Mouse (Mus musculus): ENCODE measurements around the gene Ilkap.

The Ilkap gene

DNA sequence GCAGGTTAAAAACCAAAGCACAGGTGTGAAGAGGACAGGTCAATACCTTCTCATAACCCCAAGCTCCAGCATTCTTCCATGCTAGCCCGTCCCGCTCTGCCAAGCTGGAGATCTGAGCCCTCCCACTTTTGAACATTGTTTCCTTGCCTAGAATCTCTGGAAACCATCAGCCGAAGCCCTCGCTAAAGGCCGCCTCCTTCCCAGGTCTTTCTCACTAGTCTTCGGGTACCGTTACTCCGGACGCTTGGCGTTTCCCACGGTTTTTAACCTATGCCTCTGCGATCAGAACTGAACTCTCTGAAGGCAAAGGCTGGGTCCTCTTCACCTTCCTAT is 722 bp downstream of the Ilkap start:
- no peak for TF ChIP-seq GATA4 (IDR thresholded peaks at IDR 0.05; ENCODE audit: insufficient replicate concordance, low read length)

DNA sequence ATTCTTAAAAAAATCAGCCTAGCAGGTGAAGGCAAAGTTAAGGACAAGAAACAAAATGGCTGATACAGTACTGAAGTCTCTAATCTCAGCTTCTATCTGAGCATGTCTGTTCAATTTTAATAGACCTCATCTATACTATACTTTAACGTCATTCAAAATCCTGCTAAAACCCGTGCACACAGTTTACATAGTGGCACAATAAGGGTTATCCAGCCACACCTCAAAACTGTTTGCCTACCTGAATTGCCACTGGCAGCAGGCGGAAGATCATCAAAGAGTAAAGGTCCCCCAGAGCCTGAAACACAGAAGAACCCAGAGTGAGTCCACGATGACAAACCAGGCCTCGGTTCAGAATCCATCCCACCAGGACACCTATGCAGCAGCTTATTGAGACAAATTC is 8.2 kb downstream of the Ilkap start:
- no peak for TF ChIP-seq GATA4 (IDR thresholded peaks at IDR 0.05; ENCODE audit: insufficient replicate concordance, low read length)

DNA sequence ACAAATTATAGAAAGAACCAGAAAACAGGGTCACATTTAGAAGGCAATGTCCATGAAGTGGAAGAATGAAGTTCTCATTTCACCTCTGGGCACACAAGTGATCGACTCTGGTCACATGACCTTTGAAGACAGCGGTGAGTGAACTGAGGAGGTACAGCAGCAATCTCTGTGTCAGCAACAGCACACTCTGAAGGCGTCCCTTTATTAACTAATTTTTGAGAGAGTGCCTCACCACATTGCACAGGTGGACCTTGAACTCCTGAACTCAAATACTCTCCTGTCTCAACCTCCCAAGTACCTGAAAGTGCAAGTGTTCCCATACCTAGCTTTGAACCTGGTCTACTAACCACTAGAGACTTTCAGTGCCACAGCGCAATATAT is 17.5 kb downstream of the Ilkap start:
- no peak for TF ChIP-seq GATA4 (IDR thresholded peaks at IDR 0.05; ENCODE audit: insufficient replicate concordance, low read length)

DNA sequence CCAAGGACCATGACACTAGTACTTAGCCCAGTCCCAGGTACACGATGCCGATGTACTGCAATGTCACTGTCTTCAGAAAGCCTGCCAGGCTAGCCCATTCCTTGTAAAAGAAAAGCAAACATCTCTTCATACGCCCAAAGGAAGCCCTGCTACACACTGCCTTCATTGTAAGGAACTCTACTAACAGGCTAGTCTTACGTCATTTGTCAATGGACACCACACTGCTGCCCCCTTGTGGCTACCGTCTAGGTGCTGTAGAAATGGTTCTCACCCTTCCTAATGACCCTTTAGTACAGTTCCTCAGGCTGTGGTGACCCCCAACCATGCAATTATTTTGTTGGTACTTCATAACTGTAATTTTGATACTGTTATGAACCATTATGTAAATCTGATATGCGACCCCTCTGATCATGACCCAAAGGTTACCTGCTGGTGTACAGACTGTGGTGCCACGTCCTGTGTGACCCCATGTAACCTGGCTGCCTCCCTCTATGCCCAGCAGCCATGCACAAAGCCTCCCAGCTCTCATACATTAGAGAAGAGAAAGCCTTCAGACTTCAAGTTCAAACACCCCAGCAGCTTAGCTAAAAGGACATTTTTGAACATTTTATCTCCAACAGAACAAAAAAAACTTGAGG is 18.0 kb downstream of the Ilkap start:
- TF ChIP-seq GATA4 (IDR thresholded peaks at IDR 0.05; ENCODE audit: insufficient replicate concordance, low read length) = no peak

DNA sequence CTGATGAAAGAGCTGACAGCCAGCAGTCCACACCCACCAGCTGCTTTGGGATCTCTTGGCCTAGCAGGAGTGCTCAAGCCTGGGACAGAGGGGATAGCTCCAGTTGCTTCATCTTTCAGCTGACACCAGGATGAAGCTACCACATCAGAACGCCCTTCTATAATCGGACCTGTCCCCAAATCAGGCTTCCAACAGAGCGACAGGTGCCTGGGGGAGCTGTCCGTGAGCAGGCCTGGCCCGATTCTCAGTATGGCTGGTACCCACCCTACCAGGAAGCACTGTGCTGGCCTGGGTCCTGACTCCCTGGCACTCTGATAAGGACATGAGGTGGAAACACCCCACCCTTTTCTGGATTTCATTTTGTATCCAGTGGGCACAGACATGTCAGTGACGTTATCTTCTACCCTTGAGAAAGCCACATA is 25.2 kb downstream of the Ilkap start:
- no peak for TF ChIP-seq GATA4 (IDR thresholded peaks at IDR 0.05; ENCODE audit: insufficient replicate concordance, low read length)

DNA sequence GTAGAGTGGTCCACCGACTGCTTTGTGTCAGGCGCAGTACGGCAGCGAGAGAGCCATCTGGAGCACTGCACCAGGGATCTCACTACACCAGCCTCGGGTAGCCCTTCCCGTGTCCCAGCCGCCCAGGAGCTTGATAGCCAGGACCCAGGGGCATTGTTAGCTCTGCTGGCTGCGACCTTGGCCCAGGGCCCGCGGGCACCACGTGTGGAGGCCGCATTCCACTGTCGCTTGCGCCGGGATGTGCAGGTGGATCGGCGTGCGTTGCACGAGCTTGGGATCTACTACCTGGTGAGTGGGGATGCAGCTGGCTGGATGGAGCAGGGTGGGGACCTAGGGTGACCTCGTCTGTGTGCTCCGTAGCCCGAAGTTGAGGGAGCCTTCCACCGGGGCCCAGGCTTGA is 28.6 kb downstream of the Ilkap start:
- TF ChIP-seq GATA4 (IDR thresholded peaks at IDR 0.05; ENCODE audit: insufficient replicate concordance, low read length) = no peak

DNA sequence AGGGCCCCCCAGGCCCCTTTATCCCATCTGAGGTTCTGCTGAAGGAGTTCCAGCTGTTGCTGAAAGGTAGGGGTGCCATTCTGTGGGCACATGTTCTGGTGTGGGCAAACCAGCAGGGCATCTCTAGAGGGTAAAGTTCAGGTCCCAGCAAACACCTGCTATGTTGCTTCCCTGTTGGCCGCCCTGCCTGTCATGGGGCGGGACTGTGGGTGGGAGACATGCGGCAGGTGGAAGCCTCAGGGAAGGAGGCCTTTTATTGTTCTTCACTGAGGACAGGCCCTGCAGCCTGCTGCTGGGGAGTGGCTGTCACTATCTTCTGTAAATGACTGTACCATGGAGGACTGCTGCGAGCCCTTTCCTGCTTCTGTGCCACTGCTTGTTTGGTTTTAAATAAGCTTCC is 29.2 kb downstream of the Ilkap start:
- no peak for TF ChIP-seq GATA4 (IDR thresholded peaks at IDR 0.05; ENCODE audit: insufficient replicate concordance, low read length)

DNA sequence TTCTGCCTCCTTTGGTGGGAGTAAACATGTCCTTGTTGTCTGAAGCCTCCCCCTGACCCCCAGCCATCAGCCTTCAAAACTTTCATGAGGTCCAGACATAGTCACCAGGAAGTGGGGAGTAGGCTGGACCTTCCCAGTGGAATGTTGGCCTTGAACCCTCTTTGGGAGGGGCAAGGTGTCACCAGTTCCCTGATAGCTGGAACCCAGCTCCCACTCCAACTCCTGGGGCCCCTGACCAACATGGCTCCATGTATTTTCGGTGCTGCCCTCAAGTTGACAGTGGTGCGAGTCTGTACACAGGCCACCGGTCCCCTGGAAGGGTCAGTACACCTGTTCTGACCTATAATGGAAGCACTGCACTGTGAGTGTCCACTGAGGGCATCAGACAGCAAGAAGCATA is 31.3 kb downstream of the Ilkap start:
- no peak for TF ChIP-seq GATA4 (IDR thresholded peaks at IDR 0.05; ENCODE audit: insufficient replicate concordance, low read length)

DNA sequence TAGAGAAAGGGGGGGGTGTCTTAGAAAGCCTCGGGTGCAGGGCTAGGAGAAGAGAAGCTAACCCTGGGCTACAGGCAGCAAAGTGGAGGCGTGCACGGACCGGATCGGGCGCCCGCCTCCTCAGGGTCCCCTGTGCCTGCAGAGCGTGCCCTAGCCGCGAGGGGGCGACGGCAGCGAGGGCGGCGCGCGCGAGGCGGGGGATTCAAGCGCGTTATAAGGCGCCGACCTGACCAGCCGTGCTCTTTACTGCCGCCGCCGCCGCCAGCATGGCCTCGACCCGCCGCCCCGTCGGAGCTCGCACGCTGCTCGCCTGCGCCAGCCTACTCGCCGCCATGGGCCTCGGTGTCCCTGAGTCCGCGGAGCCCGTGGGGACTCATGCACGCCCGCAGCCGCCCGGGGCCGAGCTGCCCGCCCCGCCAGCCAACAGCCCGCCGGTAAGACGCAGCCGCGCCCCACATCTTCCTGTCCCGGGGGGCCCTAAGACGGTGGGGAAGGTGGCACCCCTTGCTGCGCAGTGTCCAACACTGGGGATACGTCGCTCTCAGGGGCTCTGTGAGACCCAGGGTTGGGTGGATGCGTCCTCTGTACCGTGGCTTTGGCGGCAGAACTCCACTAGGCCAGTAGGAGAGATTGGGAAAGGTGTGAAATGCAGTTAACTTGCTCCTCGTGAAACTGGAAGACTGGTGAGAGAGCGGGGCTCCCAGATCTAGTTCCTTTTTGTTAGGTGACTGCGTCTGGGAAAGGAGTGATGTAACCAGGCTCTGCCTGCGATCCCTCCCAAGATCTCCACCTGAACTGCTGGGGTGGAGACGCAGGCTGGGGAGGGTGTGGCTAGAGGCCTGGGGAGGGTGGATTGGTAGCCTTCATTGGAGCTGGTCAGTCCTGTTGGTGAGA is 32.2 kb downstream of the Ilkap start, which contains the start of gene Erfe:
TSS of gene Erfe (plus strand) at position 216 of the 894 bp plus-strand sequence.
- no peak for TF ChIP-seq GATA4 (IDR thresholded peaks at IDR 0.05; ENCODE audit: insufficient replicate concordance, low read length)

DNA sequence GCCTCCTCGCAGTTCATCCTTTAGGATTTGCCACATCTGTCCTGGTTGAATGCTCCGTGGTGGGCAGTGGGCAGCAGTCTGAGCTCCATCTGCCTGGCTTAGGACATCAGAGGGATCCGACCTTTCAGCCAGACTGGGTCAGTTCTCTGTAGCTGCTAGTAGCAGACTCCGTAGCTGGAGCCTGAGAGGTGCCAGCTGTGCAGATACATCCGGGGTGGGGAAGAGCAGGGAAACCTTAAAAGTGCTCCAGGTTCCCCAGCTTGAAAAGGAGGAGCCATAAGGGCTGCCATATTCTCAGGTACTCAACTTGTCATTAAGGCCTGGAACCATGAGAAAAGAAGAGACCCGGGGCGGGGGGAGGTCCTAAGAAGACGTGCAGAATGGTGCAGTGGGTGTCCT is 32.8 kb downstream of the Ilkap start:
- no peak for TF ChIP-seq GATA4 (IDR thresholded peaks at IDR 0.05; ENCODE audit: insufficient replicate concordance, low read length)

DNA sequence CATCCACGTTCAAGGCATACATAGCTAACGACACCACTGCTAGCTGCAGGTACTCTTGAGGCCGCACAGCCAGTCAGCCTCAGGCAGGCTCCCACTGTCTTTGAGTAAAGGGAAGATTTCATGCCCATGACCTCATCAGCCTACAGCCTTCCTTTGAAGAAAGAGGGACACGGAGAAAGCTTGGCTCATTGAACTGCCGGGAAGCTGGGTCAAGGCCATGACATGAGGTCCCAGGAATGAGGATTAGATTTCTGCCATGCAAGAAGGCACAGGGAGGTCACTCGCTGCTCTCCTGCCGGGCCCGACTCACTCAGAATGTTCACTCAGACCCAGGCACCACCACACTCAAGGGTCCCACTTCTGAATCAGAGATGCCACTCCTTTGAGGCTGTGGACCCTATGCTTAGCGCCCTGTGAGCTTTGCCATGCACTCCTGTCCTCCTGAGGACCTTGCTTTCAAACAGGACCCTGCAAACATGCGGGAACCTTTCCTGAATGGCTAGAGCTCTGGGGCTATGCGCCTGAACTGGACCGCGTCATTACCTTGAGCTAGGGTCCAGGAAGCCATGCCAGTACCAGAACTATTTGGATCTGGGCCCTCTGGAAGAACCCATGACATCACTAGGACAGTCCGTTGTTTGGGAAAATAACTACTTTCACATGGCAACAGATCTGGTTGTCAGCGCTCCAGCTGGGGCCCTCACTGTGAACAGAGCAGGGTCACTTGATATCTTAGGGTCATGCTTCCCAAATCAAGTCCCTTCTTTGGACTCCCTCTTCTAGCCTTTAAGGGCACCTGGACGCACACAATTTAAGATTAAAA is 33.6 kb downstream of the Ilkap start:
- TF ChIP-seq GATA4 (IDR thresholded peaks at IDR 0.05; ENCODE audit: insufficient replicate concordance, low read length) = no peak

DNA sequence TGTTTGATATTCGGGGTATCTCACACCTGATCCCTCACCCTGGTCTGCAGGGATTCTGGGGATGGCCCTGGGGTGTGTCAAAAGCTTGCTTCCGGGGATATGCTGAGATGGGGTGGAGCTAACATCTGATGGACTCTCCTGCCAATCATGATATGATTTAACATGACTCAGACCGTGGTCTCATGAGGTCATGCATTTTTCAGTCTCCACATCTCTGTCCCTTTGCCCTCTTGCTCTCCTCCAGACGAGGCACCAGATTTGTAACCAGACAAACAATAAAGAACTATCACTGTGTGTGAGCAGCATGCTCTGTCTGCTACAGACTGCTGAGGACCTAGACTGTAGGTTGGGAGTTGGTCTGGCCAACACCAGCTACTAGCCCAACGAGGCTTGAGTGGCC is 36.5 kb downstream of the Ilkap start:
- TF ChIP-seq GATA4 (IDR thresholded peaks at IDR 0.05; ENCODE audit: insufficient replicate concordance, low read length) = no peak

DNA sequence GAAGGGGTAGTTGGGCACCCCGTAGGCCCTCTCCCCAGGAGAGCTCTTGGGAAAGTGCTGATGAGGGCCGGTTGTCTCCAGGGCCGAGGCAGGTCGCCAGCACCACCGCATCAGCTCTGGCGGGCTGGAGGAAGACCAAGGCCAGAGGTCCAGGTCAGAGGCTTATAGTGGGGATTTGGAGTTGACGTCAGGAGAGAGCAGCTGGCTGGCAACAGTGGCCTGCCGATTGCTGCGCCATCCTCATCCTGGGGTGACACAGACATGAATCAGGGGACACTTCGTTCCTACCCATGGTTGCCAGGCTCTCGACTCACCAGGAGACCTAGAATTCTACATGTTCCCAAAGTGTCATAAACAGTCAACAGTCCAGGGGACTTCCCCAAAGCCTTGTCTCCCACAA is 42.5 kb downstream of the Ilkap start:
- TF ChIP-seq GATA4 (IDR thresholded peaks at IDR 0.05; ENCODE audit: insufficient replicate concordance, low read length) = no peak

DNA sequence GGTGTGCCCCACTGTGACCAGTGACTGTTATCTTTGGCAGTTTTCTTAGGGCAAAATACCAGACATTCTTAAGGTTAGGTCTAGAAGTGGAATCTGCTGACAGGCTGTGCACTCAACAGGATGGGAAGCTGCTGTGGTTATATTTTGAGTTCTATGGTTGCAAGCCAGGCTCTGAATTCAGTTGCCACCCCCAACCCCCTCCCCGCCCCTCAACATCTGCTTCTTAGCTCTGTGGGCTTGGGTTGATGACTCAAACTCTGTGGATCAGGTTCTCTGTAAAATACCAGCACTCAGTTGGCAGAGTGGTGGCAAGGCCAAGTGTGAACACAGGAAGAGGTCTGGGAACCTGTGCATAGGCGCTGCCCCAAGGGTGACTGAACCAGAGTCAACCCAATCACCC is 46.3 kb downstream of the Ilkap start:
- TF ChIP-seq GATA4 (IDR thresholded peaks at IDR 0.05; ENCODE audit: insufficient replicate concordance, low read length) = no peak

DNA sequence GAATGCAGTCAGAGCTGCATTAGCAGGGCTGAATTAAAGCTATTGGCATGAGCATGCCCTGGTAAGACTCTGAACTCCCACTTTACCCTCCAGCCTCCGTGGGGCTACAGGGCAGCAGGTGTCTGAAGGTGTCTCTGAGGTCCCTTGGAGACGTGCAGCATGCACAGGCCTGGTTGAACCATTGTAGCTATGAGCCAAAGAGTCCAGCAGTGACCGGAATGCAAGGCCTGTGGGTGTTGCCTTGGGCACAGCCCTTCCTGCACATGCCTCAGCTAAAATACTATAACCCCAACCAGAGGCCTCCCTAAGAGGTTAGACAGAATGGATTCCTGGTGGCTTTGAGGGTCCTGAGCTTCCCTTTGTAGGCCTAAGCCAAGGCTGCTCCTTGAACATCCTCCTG is 47.4 kb downstream of the Ilkap start:
- TF ChIP-seq GATA4 (IDR thresholded peaks at IDR 0.05; ENCODE audit: insufficient replicate concordance, low read length) = no peak

DNA sequence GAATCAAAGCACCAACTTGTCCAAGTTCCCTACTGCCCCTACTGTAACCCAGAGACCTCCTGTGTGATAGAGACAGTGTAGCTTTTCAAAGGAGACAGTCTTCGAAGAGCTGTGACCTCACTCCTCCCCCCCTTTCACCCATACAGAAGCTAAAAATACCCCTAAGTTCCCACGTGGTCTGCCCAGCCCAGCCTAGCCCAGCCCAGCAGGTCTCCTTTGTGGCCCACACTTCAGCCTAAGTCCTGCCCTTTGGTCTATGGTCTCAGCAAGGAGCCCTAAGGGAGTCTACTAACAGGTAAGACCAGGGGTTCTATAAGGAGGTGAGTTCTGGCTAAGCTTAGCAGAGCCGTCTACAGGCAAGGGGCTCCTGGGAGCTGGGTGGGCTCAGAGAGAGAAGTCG is 47.8 kb downstream of the Ilkap start, which contains the start of gene Klhl30:
TSS of gene Klhl30 (plus strand) at position 176 of the 400 bp plus-strand sequence.
- no peak for TF ChIP-seq GATA4 (IDR thresholded peaks at IDR 0.05; ENCODE audit: insufficient replicate concordance, low read length)
